Mouse (Mus musculus) liver, embryonic 14.5 days (tissue): Measurements from ENCODE around the gene Gpr68.

Source experiments
- CTCF ChIP-seq: IDR thresholded peaks from 2 replicates; pipeline ENCODE4 v1.5.1; 2016; ENCODE audit warnings: antibody characterized with exemption, low read depth, control low read depth
- EP300 ChIP-seq: IDR thresholded peaks from 2 replicates; pipeline ENCODE4 v1.6.1; 2016; ENCODE audit warnings: antibody characterized with exemption, low read depth

GRCm38 (mm10) chr12:100928286-100928685 is 20.3 kb upstream of the Gpr68 start:
- TF ChIP-seq CTCF, result no peak
- no peak for TF ChIP-seq EP300
